Mouse (Mus musculus): ENCODE results near the gene Cdk17. TPM values are rescaled to one million over a fixed set of nuclear protein-coding genes. Genes with fewer than 3 reads are reported as not detected.

The Cdk17 gene
- total RNA-seq, 2 experiments from 2014 or later, result 216 to 230 TPM

GRCm38 (mm10) chr10:93215051-93215763, 54.5 kb downstream of the Cdk17 start:
- no peak for DNase-seq (ENCODE audit: low spot score in 2 of 2)

DNA sequence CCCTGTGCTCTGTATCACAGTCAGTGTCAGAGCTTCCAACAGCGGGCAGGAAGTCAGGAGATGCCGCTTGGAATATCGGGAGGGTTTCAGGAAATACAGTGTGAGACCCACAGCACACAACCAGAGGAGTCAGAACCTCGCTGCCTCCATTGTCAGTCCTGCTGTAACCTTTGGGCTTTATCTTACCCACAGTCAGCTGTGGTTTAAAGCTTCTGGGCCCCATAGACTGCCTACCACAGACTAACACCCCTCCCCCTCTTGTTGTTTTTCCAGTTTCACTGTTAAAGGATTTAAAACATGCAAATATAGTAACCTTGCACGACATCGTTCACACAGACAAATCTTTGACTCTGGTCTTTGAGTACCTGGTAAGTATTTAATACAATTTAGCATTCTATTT, 65.1 kb downstream of the Cdk17 start:
- DNase-seq (ENCODE audit: low spot score in 2 of 2), result no peak

DNA sequence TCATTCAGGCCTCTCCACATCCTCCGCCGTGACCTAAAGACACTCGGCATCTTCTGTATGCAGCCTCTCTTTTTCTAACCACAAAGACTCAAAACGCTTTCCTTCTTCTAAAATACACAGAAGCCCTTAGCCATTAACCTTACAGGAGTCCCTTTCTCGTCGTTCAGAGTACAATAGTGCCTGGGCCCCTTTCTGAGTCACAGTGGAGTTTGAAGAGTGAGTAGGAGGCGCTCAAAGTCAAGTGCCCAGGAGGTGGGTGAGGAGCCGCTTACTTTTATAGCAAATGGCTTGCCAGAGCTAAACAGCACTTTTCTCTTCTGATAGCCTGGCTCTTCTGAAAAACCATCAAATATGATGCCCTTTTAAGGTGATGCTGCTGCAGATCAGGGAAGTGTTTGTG, 67.2 kb downstream of the Cdk17 start:
- no peak for DNase-seq (ENCODE audit: low spot score in 2 of 2)

DNA sequence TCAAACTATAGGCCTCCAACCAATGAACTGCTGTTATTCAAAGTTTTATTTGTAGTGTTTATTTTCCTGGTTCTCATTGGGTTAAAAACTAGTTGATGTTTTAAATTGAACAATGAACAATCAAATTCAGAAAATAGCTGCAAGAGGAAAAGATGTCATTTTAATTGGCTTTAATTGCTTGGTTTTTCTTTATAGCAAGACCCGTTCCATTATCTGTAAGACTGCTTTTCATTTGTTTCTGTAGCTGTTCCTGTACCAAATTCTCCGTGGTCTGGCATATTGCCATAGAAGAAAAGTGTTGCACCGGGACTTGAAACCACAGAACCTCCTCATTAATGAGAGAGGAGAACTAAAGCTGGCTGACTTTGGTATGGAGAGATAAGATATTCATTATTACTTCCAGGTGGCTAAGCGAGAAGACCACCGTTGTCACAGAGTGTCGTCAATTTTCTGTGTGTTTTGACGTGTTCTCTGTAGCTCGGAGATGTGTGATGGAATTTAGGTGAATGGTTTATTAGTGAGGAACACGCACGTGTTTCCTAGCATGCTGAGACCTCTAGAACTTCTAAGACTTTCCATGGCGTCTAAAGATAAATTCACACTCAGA, 67.8 kb downstream of the Cdk17 start:
- DNase-seq (ENCODE audit: low spot score in 2 of 2), result no peak

GRCm38 (mm10) chr10:93231490-93231889, 70.8 kb downstream of the Cdk17 start:
- DNase-seq (ENCODE audit: low spot score in 2 of 2), result no peak

GRCm38 (mm10) chr10:93231893-93232292, 71.2 kb downstream of the Cdk17 start:
- DNase-seq (ENCODE audit: low spot score in 2 of 2), result no peak

DNA sequence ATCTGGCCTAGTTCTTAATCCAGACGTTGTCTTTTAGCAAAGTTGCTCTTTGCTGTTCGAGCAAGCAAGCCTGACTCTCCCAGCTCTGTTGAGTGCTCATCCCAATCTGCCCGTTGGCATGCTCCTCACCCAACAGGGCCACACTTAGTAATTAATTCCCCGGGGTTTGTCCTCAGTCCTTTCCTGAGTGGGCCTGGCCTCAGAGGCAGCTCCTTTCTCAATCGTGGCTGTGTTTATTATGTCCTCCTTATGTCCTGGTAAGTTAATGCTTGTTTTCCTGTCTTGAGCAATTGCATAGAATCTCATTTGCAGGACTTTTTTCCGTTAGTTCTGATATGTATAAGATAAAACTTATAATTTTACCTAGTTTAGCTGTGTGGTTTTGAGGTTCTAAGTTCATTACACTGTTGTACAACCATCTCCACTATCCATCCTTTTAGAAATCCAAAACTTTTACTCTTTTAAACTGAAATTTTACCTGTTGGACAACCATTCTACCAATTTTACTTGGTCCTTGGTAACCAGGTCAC, 73.1 kb downstream of the Cdk17 start:
- no peak for DNase-seq (ENCODE audit: low spot score in 2 of 2)

DNA sequence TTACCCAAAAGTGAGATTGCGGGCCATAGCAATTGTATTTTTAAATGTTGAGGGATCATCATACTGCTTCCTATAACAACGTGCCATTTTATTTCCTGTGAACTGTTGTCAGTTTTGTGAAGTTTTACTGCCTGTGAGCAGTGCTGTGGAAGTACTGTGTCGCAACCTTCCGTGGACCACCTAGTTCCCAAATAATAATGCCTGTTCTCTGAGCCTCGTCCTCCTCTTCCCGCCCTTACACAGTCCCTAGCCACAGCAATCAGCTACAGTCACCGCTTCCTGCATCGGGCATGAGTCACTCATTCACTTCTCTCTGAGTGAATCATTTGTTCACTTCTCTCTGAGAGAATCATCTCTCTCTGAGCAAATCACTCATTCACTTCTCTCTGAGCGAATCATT, 74.0 kb downstream of the Cdk17 start:
- DNase-seq (ENCODE audit: low spot score in 2 of 2), result no peak

DNA sequence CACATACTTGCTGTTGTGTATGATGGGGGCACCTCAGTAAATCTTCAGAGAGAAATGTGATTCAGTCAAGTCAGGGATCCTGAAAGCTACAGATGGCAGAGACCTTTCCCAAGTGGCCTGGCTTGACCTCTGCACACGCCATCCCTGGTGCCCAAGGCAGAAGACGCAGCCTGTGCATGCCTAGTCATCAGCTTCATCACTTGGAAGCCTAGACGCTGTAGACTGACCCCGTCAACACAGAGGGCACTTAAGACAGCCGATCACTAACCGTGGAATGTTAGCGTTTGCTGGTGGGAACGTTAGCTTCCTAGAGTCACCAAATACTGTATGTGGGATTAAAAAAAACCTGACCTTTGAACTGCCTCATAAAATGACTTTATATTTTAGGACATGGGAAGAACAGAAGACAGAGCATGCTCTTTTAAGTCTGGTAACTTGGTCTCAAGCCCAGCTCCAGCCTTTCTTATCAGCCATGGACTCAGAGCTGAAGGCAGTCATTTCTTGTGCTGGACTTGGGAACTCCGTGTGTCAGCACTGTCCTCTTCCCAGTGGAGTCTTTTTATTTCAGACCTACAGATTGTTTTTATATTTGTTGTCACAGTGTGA, 78.6 kb downstream of the Cdk17 start:
- DNase-seq (ENCODE audit: low spot score in 2 of 2), result no peak

DNA sequence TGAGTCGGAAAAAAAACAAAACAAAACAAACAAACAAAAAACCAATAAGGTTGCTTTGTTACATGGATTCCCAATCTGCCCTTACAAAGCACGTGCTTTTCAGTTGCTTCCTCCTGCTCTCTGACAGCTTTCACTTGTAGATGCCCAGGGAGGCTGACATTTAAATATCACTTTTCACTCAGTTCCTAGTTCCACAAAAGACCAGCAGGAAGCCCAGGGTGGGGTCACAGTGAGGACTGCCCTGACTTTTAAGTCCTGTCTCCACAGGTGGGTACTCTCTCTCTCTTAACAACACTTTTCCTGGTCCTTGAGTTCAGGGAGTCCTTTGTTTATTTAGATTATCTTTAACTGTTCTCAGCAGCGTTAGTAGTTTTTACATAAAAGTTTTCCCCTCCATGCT, 81.5 kb downstream of the Cdk17 start:
- DNase-seq (ENCODE audit: low spot score in 2 of 2), result no peak

GRCm38 (mm10) chr10:93242861-93243260, 82.2 kb downstream of the Cdk17 start:
- no peak for DNase-seq (ENCODE audit: low spot score in 2 of 2)

- no peak for DNase-seq (ENCODE audit: low spot score in 2 of 2)
Observed at GRCm38 (mm10) chr10:93244209-93244705, 83.6 kb downstream of the Cdk17 start.

DNA sequence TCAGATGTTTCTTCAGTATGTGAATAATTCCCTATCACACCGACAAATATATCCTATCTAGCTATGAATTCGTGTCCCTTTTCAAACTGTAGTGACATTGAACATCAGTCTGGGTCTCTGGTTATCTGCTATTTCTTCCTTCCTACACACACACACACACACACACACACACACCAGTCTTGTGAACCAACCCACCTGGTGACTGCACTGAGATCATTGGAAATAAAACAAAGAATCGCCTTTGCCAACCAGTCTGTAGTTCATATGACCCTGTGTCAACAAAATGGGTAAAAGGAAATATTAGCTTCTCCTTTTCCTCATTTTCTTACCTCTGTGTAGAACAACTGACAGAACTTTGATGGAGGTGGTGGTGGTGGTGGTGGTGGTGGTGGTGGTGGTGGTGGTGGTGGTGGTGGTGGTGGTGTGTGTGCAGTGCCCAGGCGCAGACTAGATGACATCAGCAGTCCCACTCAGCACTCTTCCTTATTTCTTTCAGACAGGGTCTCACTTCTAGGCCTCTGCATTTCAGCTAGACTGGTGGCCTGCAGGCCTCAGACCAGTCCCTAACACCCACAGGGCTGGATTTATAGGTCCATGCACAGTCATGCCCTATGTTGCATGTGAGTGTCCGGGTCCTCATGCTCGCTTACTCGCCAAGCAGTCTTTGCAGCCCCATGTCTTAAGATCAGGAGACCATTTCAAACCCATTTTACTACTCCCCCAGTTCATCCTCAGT, 85.7 kb downstream of the Cdk17 start:
- no peak for DNase-seq (ENCODE audit: low spot score in 2 of 2)

- DNase-seq (ENCODE audit: low spot score in 2 of 2), result no peak
Observed at GRCm38 (mm10) chr10:93247422-93247821, 86.7 kb downstream of the Cdk17 start.

DNA sequence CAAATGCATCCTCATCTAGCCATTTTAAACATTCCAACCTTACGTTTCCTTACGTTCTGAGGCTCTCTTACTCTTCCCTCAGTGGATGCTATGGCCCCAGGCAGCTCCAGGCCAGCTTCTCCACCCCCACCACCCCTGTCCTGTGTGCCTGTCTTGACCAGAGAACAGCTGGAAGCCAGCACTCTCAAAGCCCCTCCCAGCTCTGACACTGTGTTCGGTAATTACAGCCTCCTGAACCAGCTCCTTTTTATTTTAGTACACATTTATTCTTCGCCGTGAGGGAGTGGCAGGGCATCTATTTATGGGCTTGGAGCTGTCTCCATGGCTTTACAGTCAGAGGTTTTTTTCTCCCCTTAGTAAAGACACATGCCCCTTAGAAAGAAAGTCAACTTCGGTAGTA, 87.2 kb downstream of the Cdk17 start:
- DNase-seq (ENCODE audit: low spot score in 2 of 2), result no peak

GRCm38 (mm10) chr10:93248416-93248815, 87.7 kb downstream of the Cdk17 start:
- DNase-seq (ENCODE audit: low spot score in 2 of 2), result no peak

- DNase-seq (ENCODE audit: low spot score in 2 of 2), result no peak
Observed at GRCm38 (mm10) chr10:93249901-93250300, 89.2 kb downstream of the Cdk17 start.

DNA sequence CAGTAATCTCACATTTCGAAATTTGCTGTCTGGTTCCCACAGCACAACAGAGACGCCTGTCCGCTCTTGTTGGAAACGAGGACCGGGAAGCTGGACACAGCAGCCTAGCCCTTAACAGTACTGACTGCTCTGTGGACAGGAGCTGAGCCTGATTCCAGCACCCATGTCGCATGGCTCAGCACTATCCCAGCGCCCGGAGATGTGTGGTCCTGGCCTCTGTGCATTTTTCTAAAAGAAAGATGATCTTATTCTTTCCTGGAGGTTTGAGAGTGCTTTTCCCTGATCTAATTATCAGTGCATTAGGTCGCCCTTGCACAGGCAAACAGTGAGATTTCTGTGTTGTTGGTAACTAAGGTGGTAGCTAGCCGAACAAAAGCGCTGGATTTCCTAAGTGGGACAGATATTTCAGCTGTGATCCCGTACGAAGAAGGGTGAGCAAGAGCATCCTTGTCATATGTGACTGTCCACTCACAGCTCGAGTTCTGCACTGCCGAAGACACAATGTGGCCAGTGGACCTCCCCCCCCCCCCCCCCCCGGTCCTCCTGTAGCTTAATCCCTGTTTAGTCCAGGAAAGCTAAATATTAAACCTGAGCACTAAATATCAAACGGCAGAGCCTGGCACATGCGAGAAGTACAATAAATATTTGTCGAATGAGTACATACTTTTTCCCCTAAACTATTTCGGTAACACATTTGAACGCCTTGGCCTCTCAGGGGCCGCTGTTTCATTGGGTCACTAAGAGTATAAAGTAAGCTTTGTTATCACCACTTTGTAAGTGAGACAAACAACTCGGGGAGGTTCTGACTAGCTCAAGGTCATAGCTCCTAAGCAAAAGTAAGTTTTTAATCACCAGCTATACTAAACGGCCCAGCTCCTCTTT, 90.0 kb downstream of the Cdk17 start:
- DNase-seq (ENCODE audit: low spot score in 2 of 2), result no peak

- DNase-seq (ENCODE audit: low spot score in 2 of 2), result no peak
Observed at GRCm38 (mm10) chr10:93251426-93251825, 90.8 kb downstream of the Cdk17 start.

GRCm38 (mm10) chr10:93252661-93253060, 92.0 kb downstream of the Cdk17 start:
- DNase-seq (ENCODE audit: low spot score in 2 of 2), result no peak

DNA sequence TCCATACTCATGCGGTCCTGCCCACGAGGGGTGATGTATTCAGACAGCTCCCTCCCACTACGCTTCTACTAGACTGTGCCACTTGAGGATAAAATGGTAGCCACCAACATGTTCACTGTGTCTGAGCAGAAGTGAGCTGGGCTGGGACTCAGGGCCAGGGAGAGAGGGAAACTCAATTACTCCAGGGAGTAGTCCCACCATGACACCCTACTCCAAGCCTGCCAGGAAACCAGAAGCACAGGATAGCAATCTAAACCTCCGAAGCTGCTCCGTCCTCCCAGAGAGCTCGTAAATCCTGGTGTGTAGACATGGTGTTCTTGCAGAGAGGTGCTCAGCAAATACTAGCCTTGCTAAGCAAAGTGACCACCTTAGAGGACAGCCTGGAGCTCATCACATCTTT, 92.5 kb downstream of the Cdk17 start:
- DNase-seq (ENCODE audit: low spot score in 2 of 2), result no peak

Measured in layer of hippocampus, adult 18-20 months (tissue).